Mouse (Mus musculus) kidney, adult 2 months (tissue): ENCODE data around the gene Lmln.

Experiments used
- CTCF ChIP-seq: fragments of 200-500 bp; conservative IDR thresholded peaks from 2 replicates; pipeline ENCODE4 v1.5.1; 2011; ENCODE audit warnings: low read depth, mild to moderate bottlenecking, control low read depth, low read length, moderate library complexity, mixed read lengths; ENCODE audit not compliant: insufficient read depth, insufficient read length
- POLR2A ChIP-seq: fragments of 200-500 bp; IDR thresholded peaks from one replicate; pipeline ENCODE4 v1.6.1; 2011; ENCODE audit warnings: low read depth, low read length, control low read depth

DNA sequence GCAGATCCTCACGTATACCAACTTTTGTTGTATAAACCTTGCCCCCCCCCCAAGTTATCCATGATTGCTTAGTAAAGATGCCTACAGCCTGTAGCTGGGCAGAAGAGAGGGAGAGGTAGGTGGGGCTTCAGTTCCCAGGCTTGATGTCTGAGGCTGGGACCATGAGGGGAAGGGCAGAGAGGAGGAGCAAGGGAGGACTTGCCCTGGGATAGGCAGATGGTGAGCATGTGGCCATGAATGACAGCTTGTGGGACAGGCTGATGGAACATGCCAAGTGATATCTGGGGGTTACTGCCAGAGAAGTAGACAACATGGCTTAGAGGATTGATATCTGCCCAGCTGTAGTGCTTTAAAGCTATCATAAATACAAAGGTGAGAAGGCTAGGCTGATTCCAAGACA, 14.3 kb upstream of the Lmln start:
- no peak for TF ChIP-seq CTCF
- TF ChIP-seq POLR2A = no peak
